Mouse (Mus musculus): ENCODE data around the gene Nudt1. TPM values are rescaled to one million over a fixed set of nuclear protein-coding genes. Genes with fewer than 3 reads are reported as not detected.
A peak's percentile ranks its signal among the peaks of the same experiment; 100 is the strongest.
"Not testable (repeated sequence)": the region's sequence is repeated elsewhere in the genome, so short reads cannot be mapped to it uniquely, and the experiment has no call there.

Nudt1 gene
- polyA plus RNA-seq, 1 experiment = 21.0 TPM

DNA sequence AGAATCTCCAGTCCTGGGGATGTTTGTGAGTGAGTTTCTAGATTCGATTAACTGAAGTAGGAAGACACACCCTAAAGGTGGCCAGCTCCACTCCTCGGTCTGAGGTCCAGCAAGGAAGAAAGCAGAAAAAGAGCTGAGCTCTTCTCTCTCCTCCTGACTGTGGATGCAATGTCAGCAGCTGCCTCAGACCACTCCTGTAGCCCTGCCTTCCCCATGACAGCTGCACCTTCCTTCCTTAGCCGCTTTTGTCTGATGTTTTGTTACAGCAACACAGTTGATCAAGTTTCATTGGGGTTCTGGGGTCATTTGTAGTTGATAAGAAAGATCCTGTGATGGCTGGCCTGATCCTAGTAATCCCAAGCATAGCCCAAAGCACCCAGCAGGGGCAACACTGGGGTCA, 36.0 kb downstream of the Nudt1 start:
- 0 out of 2 replicates have a peak, but pooled peaks cover 3% of the 10 kb centered on the region for H3K4me1 ChIP-seq
- H3K27me3 ChIP-seq (replicated peaks) = peaks cover 7% of the 10 kb centered on the region
- H3K4me3 ChIP-seq (replicated peaks) = no peak overlapping the region
- peaks cover 5% of the 10 kb centered on the region for H3K9me3 ChIP-seq
- peaks cover 68% of the 10 kb centered on the region for H3K36me3 ChIP-seq (replicated peaks; ENCODE audit: low read length)
- TF ChIP-seq GATA1 (IDR thresholded peaks at IDR 0.05; ENCODE audit: borderline replicate concordance, low read length) (no peak), FLI1 (IDR thresholded peaks at IDR 0.05; ENCODE audit: low read length) (no peak)

GRCm38 (mm10) chr5:140359930-140360674, 38.6 kb downstream of the Nudt1 start:
- H3K36me3 ChIP-seq (replicated peaks; ENCODE audit: low read length) = peaks cover 46% of the 10 kb centered on the region
- TF ChIP-seq FLI1 (IDR thresholded peaks at IDR 0.05; ENCODE audit: low read length) = no peak
- TF ChIP-seq GATA1 (IDR thresholded peaks at IDR 0.05; ENCODE audit: borderline replicate concordance, low read length) = no peak

GRCm38 (mm10) chr5:140364415-140364814, 43.0 kb downstream of the Nudt1 start:
- H3K9me3 ChIP-seq = peaks cover 20% of the 10 kb centered on the region
- peaks cover 11% of the 10 kb centered on the region for H3K4me1 ChIP-seq
- H3K27me3 ChIP-seq (replicated peaks) = peaks cover 3% of the 10 kb centered on the region
- TF ChIP-seq GATA1 (IDR thresholded peaks at IDR 0.05; ENCODE audit: borderline replicate concordance, low read length) (no peak), FLI1 (IDR thresholded peaks at IDR 0.05; ENCODE audit: low read length) (no peak)
- H3K36me3 ChIP-seq (replicated peaks; ENCODE audit: low read length) = peaks cover 9% of the 10 kb centered on the region
- H3K4me3 ChIP-seq (replicated peaks) = no peak overlapping the region

More at GRCm38 (mm10) chr5:140359930-140360674, 38.6 kb downstream of the Nudt1 start:
- H3K9me3 ChIP-seq = peaks cover 17% of the 10 kb centered on the region
- H3K27me3 ChIP-seq (replicated peaks) = peaks cover 3% of the 10 kb centered on the region
- 0 out of 2 replicates have a peak, but pooled peaks cover 3% of the 10 kb centered on the region for H3K4me1 ChIP-seq
- H3K4me3 ChIP-seq (replicated peaks) = no peak overlapping the region

DNA sequence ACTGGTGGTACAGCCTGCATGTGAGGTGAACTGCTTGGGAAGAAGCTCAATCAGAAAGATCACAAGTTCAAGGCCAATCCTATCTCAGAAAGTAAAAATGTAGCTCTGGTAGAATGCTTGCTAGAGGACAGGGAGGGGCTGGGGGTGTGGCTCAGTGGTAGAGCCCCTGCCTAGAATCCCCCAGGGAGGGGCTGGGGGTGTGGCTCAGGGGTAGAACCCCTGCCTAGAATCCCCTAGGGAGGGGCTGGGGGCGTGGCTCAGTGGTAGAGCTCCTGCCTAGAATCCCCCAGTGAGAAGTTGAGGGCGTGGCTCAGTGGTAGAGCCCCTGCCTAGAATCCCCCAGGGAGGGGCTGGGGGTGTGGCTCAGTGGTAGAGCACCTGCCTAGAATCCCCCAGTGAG, 46.7 kb downstream of the Nudt1 start:
- peaks cover 18% of the 10 kb centered on the region for H3K9me3 ChIP-seq
- not testable (repeated sequence) for H3K4me3 ChIP-seq (replicated peaks); H3K27me3 ChIP-seq (replicated peaks); H3K36me3 ChIP-seq (replicated peaks; ENCODE audit: low read length)
- peaks cover 39% of the 10 kb centered on the region for H3K4me1 ChIP-seq

DNA sequence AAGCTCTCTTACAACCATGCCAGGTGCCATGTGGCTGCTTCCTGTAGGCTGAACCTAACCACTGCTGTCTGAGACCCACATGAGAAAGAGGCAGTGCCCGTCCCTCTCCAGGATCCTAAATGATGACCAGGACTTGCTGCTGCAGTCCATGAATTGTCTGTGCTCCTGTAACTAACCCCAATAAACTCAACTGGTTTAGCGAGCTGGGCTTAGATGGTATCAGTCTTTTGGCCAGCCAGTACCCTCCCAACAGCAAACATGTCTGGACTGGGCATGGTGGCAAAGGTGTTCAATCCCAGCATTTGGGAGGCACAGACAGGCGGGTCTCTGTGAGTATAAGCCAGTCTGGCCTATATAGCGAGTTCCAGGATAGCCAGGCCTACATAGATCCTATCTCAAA, 47.5 kb downstream of the Nudt1 start:
- no peak for TF ChIP-seq GATA1 (IDR thresholded peaks at IDR 0.05; ENCODE audit: borderline replicate concordance, low read length)
- TF ChIP-seq FLI1 (IDR thresholded peaks at IDR 0.05; ENCODE audit: low read length) = no peak
- no peaks in the 10 kb centered on the region for H3K36me3 ChIP-seq (replicated peaks; ENCODE audit: low read length)
- H3K4me1 ChIP-seq = peaks cover 47% of the 10 kb centered on the region
- H3K27me3 ChIP-seq (replicated peaks) = peaks cover 2% of the 10 kb centered on the region
- no peak overlapping the region for H3K4me3 ChIP-seq (replicated peaks)
- H3K9me3 ChIP-seq = peaks cover 10% of the 10 kb centered on the region

GRCm38 (mm10) chr5:140369466-140369865, 48.0 kb downstream of the Nudt1 start:
- Histone ChIP-seq H3K9me3 (peaks cover 6% of the 10 kb centered on the region; the same call in 1 of the 2 replicates), H3K27me3 (replicated peaks) (peaks cover 2% of the 10 kb centered on the region), H3K36me3 (replicated peaks; ENCODE audit: low read length) (no peaks in the 10 kb centered on the region), H3K4me1 (peaks cover 47% of the 10 kb centered on the region), H3K4me3 (replicated peaks) (no peak overlapping the region)
- TF ChIP-seq FLI1 (IDR thresholded peaks at IDR 0.05; ENCODE audit: low read length) (no peak), GATA1 (IDR thresholded peaks at IDR 0.05; ENCODE audit: borderline replicate concordance, low read length) (no peak)

DNA sequence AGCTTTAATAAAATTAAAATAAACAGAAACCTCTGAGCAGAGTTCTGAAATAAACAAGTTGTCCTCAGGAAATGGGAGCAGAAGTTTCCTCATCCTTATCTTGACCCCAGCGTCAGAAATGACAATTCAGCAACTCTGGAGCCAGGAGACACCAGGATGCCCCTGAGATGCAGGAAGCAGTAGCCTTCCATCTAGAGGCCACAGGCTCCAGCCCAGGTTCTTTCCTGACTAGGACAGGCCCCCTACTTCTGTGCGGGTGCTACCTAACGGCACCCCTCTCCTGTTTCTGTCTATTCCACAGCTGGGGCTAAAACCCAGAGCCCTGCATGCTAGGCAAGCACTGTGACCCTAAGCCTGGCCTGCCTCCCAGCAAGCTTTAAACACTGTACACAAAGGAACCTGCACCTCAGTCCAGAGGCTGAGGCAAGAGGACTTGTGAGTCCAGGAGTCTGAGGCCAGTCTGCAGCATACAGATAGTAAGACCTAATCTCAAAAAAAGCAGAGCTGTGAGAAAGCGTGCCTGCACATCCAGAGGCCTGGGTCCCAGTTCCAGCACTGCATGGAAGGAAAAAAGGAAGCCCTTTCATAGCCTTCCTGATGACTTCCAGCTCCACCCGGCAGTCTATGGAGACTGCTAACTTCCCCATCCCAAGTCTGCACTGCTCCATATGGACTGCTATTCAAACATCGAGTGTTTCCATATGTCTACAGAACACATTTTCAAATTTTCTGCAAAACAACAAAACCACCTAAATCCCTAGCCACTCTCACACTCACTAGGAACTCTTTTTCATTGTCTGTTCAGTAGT, 49.2 kb downstream of the Nudt1 start:
- Histone ChIP-seq H3K9me3 (no peaks in the 10 kb centered on the region), H3K36me3 (replicated peaks; ENCODE audit: low read length) (no peaks in the 10 kb centered on the region), H3K27me3 (replicated peaks) (peaks cover 9% of the 10 kb centered on the region), H3K4me1 (peaks cover 47% of the 10 kb centered on the region), H3K4me3 (replicated peaks) (peak overlapping the region; percentile 8)
- TF ChIP-seq GATA1 (IDR thresholded peaks at IDR 0.05; ENCODE audit: borderline replicate concordance, low read length) (no peak; the same call in 2 of the 3 replicates), FLI1 (IDR thresholded peaks at IDR 0.05; ENCODE audit: low read length) (no peak)

DNA sequence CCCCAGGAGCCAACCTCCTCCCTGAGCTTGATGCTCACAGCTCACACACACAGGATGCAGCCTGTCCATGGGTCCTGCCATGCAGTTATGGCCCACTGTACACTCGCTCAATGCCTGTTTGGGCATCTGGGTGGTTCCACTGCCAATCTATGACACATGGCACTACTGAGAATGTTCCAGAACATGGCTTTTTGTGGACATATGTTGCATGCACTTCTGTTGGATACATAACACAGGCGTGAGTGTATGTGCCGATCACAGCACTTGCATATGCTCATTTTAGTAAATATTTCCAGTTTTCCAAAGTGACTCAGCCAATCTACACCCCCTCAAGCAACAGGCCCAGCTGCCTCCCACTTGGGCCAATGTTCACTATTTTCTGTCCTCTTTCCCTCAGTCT, 50.2 kb downstream of the Nudt1 start:
- no peak for TF ChIP-seq FLI1 (IDR thresholded peaks at IDR 0.05; ENCODE audit: low read length)
- no peak for TF ChIP-seq GATA1 (IDR thresholded peaks at IDR 0.05; ENCODE audit: borderline replicate concordance, low read length)
- Histone ChIP-seq H3K27me3 (replicated peaks) (peaks cover 9% of the 10 kb centered on the region), H3K4me1 (peaks cover 47% of the 10 kb centered on the region), H3K36me3 (replicated peaks; ENCODE audit: low read length) (no peaks in the 10 kb centered on the region), H3K4me3 (replicated peaks) (peak overlapping the region; percentile 23), H3K9me3 (no peaks in the 10 kb centered on the region)

DNA sequence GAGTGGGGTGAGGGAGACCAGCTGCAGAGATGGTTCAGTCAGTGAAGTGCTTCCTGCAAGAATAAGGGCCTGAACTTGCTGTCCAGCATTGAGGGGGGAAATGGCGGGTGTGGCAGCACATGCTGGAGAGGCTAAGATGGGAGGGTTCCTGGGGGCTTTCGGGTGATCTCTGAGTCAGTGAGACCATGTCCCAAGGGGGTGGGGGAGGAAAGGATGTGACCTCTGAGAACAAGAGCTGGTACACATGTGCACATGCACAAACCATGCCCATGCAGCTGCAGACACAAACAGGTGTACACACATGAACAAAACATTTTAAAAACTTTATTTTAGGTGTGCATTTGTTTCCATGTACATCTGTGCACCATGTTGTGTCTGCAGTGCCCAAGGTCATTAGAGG, 52.3 kb downstream of the Nudt1 start:
- H3K4me1 ChIP-seq = peaks cover 55% of the 10 kb centered on the region
- H3K9me3 ChIP-seq = no peaks in the 10 kb centered on the region
- H3K27me3 ChIP-seq (replicated peaks) = peaks cover 19% of the 10 kb centered on the region
- no peak overlapping the region for H3K4me3 ChIP-seq (replicated peaks)
- TF ChIP-seq GATA1 (IDR thresholded peaks at IDR 0.05; ENCODE audit: borderline replicate concordance, low read length) = no peak
- TF ChIP-seq FLI1 (IDR thresholded peaks at IDR 0.05; ENCODE audit: low read length) = no peak
- no peaks in the 10 kb centered on the region for H3K36me3 ChIP-seq (replicated peaks; ENCODE audit: low read length)

DNA sequence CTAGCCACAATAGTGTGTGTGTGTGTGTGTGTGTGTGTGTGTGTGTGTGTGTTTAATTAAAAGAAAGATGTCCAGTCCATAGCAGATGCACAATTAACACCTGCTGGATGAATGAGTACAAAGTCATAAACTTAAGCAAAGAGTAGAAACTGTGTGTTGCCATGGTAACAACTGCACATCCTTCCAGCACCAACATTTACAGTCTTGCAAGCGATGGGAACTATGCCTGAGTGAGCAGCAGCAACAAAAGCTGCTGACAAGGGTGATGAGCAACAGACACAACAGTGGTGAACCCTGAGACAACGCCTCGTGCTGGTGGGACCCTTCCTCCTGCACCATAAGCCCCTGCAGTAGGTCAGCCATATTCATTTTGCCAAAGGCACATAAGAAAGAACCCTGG, 52.8 kb downstream of the Nudt1 start:
- Histone ChIP-seq H3K4me1 (peaks cover 54% of the 10 kb centered on the region), H3K9me3 (no peaks in the 10 kb centered on the region), H3K36me3 (replicated peaks; ENCODE audit: low read length) (no peaks in the 10 kb centered on the region), H3K4me3 (replicated peaks) (no peak overlapping the region), H3K27me3 (replicated peaks) (peaks cover 19% of the 10 kb centered on the region)
- TF ChIP-seq GATA1 (IDR thresholded peaks at IDR 0.05; ENCODE audit: borderline replicate concordance, low read length) (no peak), FLI1 (IDR thresholded peaks at IDR 0.05; ENCODE audit: low read length) (no peak)
